Mouse (Mus musculus): ENCODE data around the gene Aplp2.

GRCm38 (mm10) chr9:31192378-31192777 lies 19.2 kb downstream of the Aplp2 start:
- TF ChIP-seq POLR2A (IDR thresholded peaks at IDR 0.05; ENCODE audit: borderline replicate concordance, insufficient read depth, low read length) (no peak), CTCF (IDR thresholded peaks at IDR 0.05; ENCODE audit: borderline replicate concordance, insufficient read depth, low read depth, low read length) (no peak)
